Mouse (Mus musculus) CD4-positive, CD25-positive, alpha-beta regulatory T cell, adult 2 months (primary cell): ENCODE results near the gene Mak.
A peak's percentile ranks its signal among the peaks of the same experiment; 100 is the strongest.

Experiments used
- DNase-seq: peaks from one replicate; pipeline ENCODE4 v3.0.0-alpha.2; 2012; ENCODE audit warnings: low read depth, low spot score

Mak gene

DNA sequence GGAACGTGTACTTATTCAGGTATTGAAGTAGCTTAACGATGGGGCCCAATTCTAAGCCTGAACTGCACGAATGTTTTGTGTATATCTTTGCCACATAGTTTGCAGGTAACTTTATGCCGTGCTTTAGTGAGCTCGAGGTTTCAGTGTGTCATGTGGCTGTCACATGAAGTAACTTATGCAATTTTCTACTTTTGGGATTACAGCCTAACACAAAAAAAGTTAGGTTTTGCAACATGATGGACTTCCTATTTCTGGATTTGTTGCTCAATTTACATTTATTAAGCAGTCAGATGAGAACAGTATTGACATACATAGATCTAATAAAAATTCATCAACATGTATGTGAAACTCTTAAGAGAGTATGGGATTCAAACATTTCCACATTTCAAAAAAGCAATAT is 5.7 kb downstream of the Mak start:
- DNase-seq: no peak

DNA sequence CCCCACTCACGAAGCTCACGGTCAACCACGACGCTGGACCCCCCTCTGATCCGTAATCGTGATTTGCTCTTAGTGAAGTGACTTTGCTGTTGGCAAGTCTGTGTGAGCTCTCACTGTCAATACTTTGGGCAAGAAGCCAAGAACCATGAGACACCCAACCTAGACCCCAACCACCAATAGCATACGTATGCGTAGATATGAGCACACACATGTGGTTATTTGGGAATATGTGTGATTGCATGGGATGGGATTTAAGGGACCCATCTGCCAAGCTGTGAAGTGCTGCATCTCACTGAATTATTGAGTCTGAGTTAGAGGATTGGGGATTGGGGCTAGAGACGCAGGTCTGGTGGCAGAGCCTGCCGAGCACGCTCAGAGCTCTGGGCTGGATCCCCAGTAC is 7.9 kb downstream of the Mak start:
- no peak for DNase-seq

DNA sequence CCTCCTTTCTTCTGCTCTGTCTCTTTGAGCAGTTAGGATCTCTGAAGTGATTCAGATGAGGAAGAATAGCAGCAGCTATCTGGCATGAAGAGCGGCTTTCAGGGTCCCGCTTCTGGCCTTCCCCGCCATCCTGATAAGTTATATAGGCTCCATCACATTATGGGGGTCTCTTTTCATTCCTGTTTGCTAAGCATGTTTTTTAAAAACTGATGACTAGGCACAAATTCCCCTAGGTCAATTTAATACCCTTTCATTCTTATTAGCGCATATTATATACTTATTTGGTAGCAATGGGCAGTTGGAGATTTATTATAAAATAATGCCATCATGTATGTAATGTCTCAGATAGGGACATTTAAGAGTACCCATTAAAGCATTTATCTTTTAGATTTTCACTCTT is 11.9 kb downstream of the Mak start:
- DNase-seq: no peak

GRCm38 (mm10) chr13:41051965-41052364 is 27.5 kb downstream of the Mak start:
- no peak for DNase-seq

DNA sequence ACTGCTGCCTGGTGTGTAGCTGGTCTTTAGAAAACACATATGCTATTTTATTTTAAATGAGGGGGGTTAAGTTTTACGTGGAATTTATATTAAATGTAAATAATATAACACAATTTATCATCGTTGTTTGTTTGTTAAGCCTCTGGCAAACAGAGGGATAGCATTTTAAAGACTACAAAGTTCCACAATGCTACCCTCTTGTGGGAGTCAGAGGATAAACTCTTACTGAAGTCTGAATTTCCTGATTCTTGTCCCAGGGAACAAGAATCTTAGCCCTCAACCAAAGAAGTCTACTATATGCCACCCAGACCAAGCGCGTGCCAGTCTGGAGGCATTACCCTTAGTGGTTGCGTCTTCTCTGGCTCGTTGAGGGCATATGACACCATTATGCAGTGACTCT is 32.2 kb downstream of the Mak start:
- no peak for DNase-seq

DNA sequence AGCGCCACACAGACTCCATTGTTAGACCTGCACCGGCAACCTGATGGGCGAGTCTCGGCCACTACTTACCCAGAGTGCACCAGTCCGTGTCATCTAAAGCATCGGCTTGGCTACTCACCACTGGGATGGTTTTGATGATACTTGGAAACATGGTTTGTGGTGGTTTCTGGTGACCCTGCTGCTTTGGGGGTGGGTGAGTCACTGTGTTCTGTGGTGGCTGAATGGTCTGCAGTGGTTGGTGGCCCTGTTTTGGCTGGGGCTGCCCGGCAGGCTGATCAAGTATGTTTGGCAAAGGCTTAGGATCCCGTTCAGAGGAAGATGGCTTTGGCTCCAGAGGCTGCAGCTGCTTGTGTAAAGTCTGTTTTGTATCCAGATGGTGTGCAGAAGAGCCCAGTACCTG is 33.6 kb downstream of the Mak start:
- DNase-seq: no peak

DNA sequence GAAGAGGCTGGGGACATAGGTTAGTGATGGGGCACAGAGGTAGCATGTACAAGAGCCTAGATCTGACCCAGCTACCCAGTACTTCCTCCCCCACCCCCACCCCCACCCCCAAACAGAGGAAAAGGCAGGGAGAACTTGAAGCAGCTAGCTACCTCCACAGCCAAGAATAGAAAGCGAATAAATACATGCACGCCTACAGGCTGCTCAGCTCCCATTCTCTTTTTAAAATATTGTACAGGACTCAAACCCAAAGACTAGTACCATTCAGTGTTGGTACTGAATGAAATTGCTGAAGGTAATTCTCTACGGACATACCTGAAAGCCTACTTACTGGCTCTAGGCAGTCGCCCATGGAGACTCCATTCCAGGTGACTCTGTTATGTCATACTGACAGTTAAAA is 37.0 kb downstream of the Mak start:
- DNase-seq: no peak

DNA sequence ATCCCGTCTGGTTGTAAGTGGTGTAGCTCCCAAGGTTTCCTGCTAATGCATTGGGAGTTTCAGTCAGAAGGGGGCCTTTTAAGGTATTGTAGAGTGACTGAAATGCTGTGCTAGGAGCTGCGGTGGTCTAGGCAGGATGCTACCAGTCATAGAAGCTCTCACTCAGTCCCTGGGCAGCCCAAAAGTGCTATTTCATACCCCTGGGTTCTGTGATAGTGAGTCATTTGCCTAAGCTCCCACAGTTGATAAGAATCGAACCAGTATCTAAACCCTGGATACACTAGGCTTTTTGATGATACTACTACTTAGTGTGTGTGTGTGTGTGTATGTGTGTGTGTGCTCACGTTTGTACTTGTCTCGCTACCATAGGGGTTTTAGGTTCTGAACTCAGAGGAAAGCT is 49.4 kb downstream of the Mak start:
- DNase-seq: no peak

DNA sequence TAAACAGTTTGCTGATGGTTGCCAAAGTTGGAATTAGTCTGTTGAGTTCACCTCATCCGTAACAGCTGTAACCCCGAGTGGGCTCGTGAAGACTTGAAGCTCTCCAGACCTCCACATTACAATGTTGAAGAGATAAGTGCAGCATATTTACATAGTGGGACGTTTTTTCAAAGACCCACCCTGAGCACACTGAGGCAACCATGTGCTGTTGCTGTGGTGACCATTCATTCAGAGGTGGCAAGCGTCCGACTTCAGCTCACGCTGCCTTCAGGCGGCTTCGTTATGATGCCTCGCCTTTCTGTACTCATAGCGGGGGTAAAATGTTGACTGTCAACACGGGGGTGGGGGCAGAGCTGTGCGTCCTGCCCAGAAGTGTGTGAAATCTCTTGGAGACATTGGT is 57.4 kb downstream of the Mak start:
- no peak for DNase-seq

DNA sequence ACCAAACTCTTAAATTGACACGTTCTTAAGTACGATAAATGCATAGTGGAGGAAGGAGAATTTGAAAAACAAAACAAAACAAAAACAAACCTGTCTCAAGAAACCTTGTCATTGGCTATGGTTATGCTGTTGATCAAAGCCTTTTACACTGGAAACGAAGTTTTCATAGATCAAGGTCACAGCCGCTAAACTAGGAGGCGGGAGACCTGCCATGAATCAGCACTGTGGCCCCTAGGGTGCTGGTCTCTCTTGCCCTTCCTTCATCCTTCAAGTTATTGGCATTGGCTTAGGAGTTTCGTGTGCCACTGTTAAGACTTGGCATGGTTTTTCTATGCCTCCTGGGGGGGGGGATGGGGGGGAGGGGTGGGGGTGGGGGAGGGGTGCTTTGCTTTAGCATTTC is 57.9 kb downstream of the Mak start:
- DNase-seq: no peak

DNA sequence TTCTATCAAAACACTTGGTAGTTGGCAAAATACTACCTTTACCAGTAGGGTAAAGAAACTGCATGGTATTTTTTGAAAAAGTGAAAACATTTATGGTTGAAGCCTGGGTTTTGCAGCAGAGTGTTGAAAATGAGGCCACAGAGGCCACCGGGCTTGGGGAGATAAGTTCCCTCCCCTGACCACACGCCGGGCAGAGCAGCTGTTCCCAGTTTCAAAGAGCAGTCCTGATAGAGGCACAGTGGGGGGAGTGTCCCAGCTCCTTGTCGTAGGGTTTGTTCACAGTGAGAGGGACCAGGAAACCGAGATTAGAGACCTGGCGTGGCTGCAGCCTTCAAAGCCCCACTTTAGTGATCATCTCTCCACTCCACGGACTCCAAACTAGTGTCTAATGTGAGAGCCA is 59.0 kb downstream of the Mak start:
- no peak for DNase-seq

DNA sequence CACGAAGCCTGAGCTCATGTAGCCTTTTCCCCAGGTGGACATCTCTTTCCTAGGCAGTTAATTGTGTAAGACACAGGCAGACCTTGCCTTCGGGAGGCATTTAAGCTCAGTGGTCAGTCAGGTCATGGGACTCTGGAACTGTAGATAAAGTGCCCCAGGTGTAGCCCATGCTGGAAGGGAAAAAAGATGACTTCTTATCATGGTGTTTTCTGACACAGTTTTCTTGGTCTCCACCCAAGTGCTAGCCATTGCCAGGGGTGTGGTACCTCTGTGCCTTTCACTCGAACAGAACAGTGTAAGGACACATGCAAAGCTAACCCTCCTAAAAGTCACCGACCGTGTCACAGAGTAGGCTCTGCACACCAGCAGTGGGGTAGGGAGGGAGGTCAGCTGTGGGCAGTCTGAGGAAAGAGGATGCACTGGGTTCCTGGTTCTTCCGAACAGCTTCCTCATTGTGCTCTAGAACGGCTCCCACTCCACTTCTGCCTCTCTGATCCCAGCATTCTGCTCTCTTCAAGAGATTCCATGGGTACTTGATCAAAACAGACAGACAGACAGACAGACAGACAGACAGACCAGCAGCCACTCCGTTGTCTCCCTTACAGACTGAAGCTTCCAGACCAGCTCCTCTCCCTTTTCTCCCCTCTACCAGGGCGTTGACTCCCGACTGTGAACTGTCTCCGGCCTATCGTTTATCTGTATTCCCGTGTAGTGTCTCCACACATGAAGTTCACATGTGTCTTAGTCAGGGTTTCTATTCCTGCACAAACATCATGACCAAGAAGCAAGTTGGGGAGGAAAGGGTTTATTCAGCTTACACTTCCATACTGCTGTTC is 60.5 kb downstream of the Mak start:
- no peak for DNase-seq

GRCm38 (mm10) chr13:41018236-41018635 is 61.3 kb downstream of the Mak start:
- DNase-seq: no peak

DNA sequence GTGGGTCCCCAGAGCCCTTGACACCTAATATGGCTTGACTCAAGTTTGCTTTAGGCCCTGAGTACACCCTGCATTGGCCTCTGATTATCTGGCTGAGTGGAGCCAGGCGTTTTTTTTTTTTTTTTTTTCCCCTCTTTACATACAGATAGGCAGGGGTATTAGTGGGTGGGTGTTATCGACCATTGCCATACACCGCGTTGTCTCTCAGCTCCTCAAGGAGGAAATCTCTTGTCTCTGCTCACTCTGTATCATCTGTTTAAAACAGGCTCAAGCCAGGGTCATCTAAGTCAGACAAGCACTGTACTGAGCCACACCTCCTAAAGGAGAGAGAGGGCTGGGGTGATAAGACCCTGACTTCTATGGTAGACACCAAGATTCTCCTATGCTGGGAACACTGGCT is 61.7 kb downstream of the Mak start:
- DNase-seq: no peak

DNA sequence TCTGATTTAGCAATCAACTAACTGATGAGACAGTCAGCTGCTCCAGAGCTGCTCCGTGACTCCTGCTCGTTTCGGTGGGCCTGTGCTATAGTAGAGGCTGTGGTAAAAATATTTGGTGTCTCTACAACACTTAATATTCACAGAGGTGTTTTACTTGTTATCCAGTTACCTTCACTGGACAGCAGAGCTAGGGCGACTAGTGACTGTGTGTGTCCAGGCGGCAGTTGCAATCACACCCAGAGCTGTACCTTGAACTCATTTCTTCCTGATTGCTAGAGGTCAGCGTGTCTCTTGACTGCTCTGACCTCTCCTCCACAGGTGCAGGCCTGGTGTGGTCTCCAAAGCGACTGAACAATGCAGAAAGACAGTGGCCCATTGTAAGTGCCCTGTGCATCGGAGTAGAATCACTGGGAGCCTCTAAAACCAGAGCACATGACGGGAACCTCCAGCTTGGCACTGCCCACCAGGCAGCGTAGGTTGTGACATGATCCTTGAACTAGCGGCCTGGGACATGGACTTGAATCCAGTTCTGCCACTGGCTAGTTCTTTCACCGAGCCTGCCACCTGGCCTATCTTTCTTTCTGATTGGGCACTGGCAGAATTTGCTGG is 62.6 kb downstream of the Mak start:
- DNase-seq: peak; percentile 5

GRCm38 (mm10) chr13:41015829-41016634 is 63.5 kb downstream of the Mak start, which contains the start of gene Tmem14c:
Gene Tmem14c (plus strand): TSS chr13:41016292.
- DNase-seq: peak; percentile 95

DNA sequence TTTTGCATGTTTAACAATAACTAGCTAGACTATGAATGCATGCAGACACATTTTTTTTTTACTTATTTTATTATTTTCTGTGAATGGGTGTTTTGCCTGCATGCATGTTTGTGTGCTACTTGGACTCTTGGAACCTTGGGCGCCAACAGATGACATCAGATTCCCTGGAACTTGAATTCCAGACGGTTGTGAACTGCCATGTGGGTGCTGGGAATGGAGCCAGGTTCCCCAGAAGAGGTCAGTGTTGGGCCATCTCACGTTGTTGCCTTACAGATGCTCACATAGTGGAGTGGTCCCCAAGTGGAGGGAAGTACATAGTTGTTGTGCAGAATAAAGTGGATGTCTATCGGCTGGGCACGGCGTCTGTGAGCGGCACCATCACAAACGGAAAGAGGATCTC is 70.6 kb downstream of the Mak start:
- DNase-seq: no peak

DNA sequence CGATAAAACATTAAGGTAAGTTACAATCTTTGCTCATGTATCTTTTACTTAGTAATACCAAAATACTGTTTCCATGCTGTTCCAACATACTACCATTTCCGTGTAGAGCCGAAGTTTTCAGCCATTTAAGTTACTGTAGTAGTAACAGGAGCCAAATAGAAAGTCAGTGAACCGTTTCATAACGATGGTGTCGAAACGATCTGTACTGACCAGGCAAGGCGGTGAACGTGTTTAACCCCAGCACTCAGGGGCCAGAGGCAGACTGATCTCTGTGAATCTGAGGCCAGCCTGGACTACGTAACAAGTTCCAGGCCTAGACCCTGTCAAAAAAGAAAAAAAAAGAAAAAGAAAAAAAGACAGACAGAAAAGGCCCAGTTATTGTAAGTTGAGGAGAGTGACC is 71.2 kb downstream of the Mak start:
- DNase-seq: no peak

GRCm38 (mm10) chr13:41006244-41006643 is 73.3 kb downstream of the Mak start:
- DNase-seq: no peak

DNA sequence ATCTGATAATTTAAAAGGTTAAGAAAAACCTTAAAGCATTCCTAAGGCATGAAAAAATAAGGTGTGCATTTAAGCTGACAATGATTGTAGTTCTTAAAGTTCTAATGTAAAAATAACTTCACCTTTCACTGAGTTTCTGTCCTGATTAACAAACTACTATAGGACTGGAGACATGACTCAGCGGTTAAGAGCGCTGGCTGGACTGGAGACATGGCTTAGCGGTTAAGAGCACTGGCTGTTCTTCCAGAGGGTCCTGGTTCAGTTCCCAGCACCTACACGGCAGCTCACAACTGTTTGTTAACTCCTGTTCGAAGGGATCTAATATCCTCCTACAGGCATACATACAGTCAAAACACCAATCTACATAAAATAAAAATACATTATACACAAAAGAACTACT is 77.5 kb downstream of the Mak start:
- DNase-seq: no peak

GRCm38 (mm10) chr13:41000926-41001639 is 78.4 kb downstream of the Mak start, which contains the start of gene Pak1ip1:
Gene Pak1ip1 (plus strand): TSS chr13:41001023.
- DNase-seq: peak; percentile 95
